Mouse (Mus musculus): ENCODE measurements around the gene Cnppd1. TPM values are rescaled to one million over a fixed set of nuclear protein-coding genes. Genes with fewer than 3 reads are reported as not detected.

Gene Cnppd1
- 32.1 and 35.5 TPM in 2 replicates for polyA plus RNA-seq (2015; fragmentation: Nextera tagmentation; extraction: Ambion mirVana)

GRCm38 (mm10) chr1:75142301-75143261 is at the start of gene Cnppd1, which contains the start of gene Retreg2:
Cnppd1 (minus strand) TSS chr1:75142711.
Retreg2 (plus strand) TSS chr1:75142778.

GRCm38 (mm10) chr1:75191622-75192402 is 49.3 kb upstream of the Cnppd1 start, which contains the start of the genes Ankzf1 and Atg9a:
Ankzf1 (plus strand) TSS chr1:75192151.
Atg9a (minus strand) TSS chr1:75192196.

GRCm38 (mm10) chr1:75180105-75180590 is 37.6 kb upstream of the Cnppd1 start, which contains the start of gene Abcb6:
Abcb6 (minus strand) TSS chr1:75180392.

GRCm38 (mm10) chr1:75168472-75169464 is 26.3 kb upstream of the Cnppd1 start, which contains the start of gene Zfand2b:
Zfand2b (plus strand) TSS chr1:75168646.

GRCm38 (mm10) chr1:75133421-75134207 is 8.9 kb downstream of the Cnppd1 start, which contains the start of gene Slc23a3:
Slc23a3 (minus strand) TSS chr1:75133890.

GRCm38 (mm10) chr1:75124346-75125321 is 17.9 kb downstream of the Cnppd1 start, which contains the start of gene Nhej1:
Nhej1 (minus strand) TSS chr1:75125200.

Other genes starting within 250 kb of the Cnppd1 start
- 0.75 and 1.1 TPM in 2 replicates for gene Cryba2, start 249.6 kb downstream of the Cnppd1 start, polyA plus RNA-seq (2015; fragmentation: Nextera tagmentation; extraction: Ambion mirVana)
- gene Cfap65, start 207.1 kb downstream of the Cnppd1 start, polyA plus RNA-seq (2015; fragmentation: Nextera tagmentation; extraction: Ambion mirVana) = 0.81 and 1.1 TPM in 2 replicates
- 0.10 and 0.15 TPM in 2 replicates for gene Ihh, start 191.0 kb downstream of the Cnppd1 start, polyA plus RNA-seq (2015; fragmentation: Nextera tagmentation; extraction: Ambion mirVana)
- 4.5 and 4.7 TPM in 2 replicates for gene Nhej1, start 17.5 kb downstream of the Cnppd1 start, polyA plus RNA-seq (2015; fragmentation: Nextera tagmentation; extraction: Ambion mirVana)
- gene Slc23a3, start 8.8 kb downstream of the Cnppd1 start, polyA plus RNA-seq (2015; fragmentation: Nextera tagmentation; extraction: Ambion mirVana) = not detected in 2 replicates
- gene Retreg2, start 67 bp upstream of the Cnppd1 start, polyA plus RNA-seq (2015; fragmentation: Nextera tagmentation; extraction: Ambion mirVana) = 148 and 155 TPM in 2 replicates
- 37.1 and 39.3 TPM in 2 replicates for gene Zfand2b, start 25.9 kb upstream of the Cnppd1 start, polyA plus RNA-seq (2015; fragmentation: Nextera tagmentation; extraction: Ambion mirVana)
- 44.3 and 44.7 TPM in 2 replicates for gene Abcb6, start 37.7 kb upstream of the Cnppd1 start, polyA plus RNA-seq (2015; fragmentation: Nextera tagmentation; extraction: Ambion mirVana)
- gene Ankzf1, start 49.4 kb upstream of the Cnppd1 start, polyA plus RNA-seq (2015; fragmentation: Nextera tagmentation; extraction: Ambion mirVana) = 19.4 and 20.2 TPM in 2 replicates
- gene Atg9a, start 49.5 kb upstream of the Cnppd1 start, polyA plus RNA-seq (2015; fragmentation: Nextera tagmentation; extraction: Ambion mirVana) = 66.7 and 73.9 TPM in 2 replicates
- 11.7 and 17.5 TPM in 2 replicates for gene Glb1l, start 68.1 kb upstream of the Cnppd1 start, polyA plus RNA-seq (2015; fragmentation: Nextera tagmentation; extraction: Ambion mirVana)
- 118 and 119 TPM in 2 replicates for gene Stk16, start 68.1 kb upstream of the Cnppd1 start, polyA plus RNA-seq (2015; fragmentation: Nextera tagmentation; extraction: Ambion mirVana)
- gene Tuba4a, start 77.2 kb upstream of the Cnppd1 start, polyA plus RNA-seq (2015; fragmentation: Nextera tagmentation; extraction: Ambion mirVana) = 200 and 210 TPM in 2 replicates
- gene A630095N17Rik, start 89.4 kb upstream of the Cnppd1 start, polyA plus RNA-seq (2015; fragmentation: Nextera tagmentation; extraction: Ambion mirVana) = 0.34 and 0.51 TPM in 2 replicates
- 72.4 and 86.4 TPM in 2 replicates for gene Dnajb2, start 93.7 kb upstream of the Cnppd1 start, polyA plus RNA-seq (2015; fragmentation: Nextera tagmentation; extraction: Ambion mirVana)
- gene Ptprn, start 121.8 kb upstream of the Cnppd1 start, polyA plus RNA-seq (2015; fragmentation: Nextera tagmentation; extraction: Ambion mirVana) = 51.2 and 57.2 TPM in 2 replicates
- 505 and 560 TPM in 2 replicates for gene Resp18, start 135.7 kb upstream of the Cnppd1 start, polyA plus RNA-seq (2015; fragmentation: Nextera tagmentation; extraction: Ambion mirVana)
- gene Dnpep, start 175.3 kb upstream of the Cnppd1 start, polyA plus RNA-seq (2015; fragmentation: Nextera tagmentation; extraction: Ambion mirVana) = 125 and 134 TPM in 2 replicates
- 2.2 and 2.5 TPM in 2 replicates for gene Des, start 217.6 kb upstream of the Cnppd1 start, polyA plus RNA-seq (2015; fragmentation: Nextera tagmentation; extraction: Ambion mirVana)
- gene Speg, start 232.6 kb upstream of the Cnppd1 start, polyA plus RNA-seq (2015; fragmentation: Nextera tagmentation; extraction: Ambion mirVana) = 21.1 and 25.5 TPM in 2 replicates